Mouse (Mus musculus) central nervous system, embryonic 14 days (tissue): ENCODE results near the gene Olfr623. TPM values are rescaled to one million over a fixed set of nuclear protein-coding genes. Genes with fewer than 3 reads are reported as not detected.

Experiments
- polyA plus RNA-seq: library from polyadenylated mRNA; depleted of rRNA; stranded (reverse); fragments of >200 nt; gene quantifications from 2 replicates; pipeline ENCODE4 v1.2.3, GENCODE M21; 2012; rRNA removed

Olfr623 gene
- polyA plus RNA-seq: not detected in 2 replicates

DNA sequence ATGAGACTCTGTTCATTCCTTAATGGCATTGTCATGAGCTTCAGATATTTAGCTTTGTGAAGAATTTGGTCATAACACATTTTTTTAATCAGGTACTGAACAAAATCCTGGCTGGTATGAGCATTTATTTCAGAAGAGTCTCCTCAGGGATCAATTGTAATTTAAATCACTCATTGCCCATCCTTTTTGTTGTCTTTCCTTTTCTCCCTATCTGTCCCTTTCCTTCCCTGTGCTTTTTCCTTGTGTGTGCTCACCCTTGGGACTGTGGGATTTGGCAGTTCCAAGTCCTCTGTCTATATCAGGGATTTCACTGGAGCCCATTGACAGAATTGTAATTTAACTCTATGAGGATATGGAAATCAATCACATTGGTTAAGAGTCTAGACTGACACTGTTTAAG, at the start of gene Olfr623:
Olfr623 (minus strand) TSS at position 101 of the 400 bp plus-strand sequence.

GRCm38 (mm10) chr7:103682420-103682819, 18.9 kb upstream of the Olfr623 start, which contains the start of gene Olfr625-ps1:
Olfr625-ps1 (plus strand) TSS chr7:103682720.

DNA sequence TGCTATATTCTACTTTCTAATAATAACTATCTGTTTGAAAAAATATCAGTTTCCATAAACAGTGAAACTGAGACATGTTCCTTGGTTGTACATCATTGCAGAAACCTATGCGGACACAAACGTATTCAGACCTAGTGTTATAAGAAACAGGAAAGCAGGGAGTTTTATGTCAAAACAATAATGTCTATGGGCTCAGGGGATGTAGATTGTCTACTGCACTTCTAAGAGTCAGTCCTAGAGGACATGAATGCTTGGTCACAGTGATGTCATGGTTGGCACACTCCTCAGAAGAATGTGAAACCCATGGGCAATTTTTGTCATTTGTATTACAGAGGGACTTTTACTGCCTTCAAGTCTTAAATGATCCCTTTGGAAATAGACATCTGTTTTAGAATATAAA, 7.6 kb upstream of the Olfr623 start, which contains the start of gene Olfr624:
Olfr624 (minus strand) TSS at position 101 of the 400 bp plus-strand sequence.

DNA sequence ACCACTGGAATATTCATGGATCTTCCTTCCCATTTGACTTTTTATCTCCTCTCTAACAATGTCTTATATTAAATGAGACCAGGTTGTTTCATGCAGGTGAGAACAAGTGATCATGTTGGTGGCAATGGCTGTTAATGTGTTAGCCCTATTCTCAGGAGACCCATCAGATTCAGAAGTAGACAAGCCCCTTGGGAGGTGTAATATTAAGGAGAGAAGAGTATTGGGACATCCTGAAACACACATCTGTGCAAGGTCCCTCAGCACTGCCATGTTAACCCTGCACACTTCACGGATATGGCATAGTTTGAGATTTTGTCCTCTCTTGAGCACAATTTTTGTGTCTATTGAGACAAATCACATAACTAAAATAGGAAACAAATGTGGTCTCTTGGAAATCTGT, 20.9 kb downstream of the Olfr623 start, which contains the start of gene Olfr622:
Olfr622 (minus strand) TSS at position 101 of the 400 bp plus-strand sequence.

DNA sequence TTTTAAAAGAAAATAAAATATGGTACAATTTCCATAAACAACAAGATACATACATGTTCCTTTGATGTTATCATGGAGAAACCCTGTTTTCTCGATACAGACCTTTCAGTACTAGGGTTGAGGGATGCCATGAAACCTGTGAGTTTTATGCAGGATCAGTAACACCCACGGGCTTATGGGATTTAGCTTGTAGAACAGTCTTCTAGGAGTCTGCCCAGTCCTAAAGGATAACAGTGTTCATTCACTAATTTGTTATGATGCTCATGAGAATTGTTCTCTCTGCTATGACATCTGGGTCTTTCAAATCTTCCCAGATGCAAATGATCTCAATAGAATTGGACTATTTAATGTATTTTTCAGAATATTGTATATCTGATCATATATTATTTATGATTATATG, 51.1 kb downstream of the Olfr623 start, which contains the start of gene Olfr620:
Olfr620 (minus strand) TSS at position 101 of the 400 bp plus-strand sequence.

Other genes starting within 250 kb of the Olfr623 start
- gene Usp17lc, start 248.6 kb downstream of the Olfr623 start, polyA plus RNA-seq: not detected in 2 replicates
- gene Olfr605, start 218.3 kb downstream of the Olfr623 start, polyA plus RNA-seq: not detected in 2 replicates
- not detected in 2 replicates for gene Olfr606, start 214.7 kb downstream of the Olfr623 start, polyA plus RNA-seq
- not detected in 2 replicates for gene Olfr607, start 199.5 kb downstream of the Olfr623 start, polyA plus RNA-seq
- gene Olfr608, start 193.8 kb downstream of the Olfr623 start, polyA plus RNA-seq: not detected in 2 replicates
- gene Olfr609, start 165.6 kb downstream of the Olfr623 start, polyA plus RNA-seq: not detected in 2 replicates
- gene Olfr610, start 151.6 kb downstream of the Olfr623 start, polyA plus RNA-seq: not detected in 2 replicates
- not detected in 2 replicates for gene Olfr611, start 142.9 kb downstream of the Olfr623 start, polyA plus RNA-seq
- gene Olfr612, start 121.0 kb downstream of the Olfr623 start, polyA plus RNA-seq: not detected in 2 replicates
- gene Olfr613, start 115.6 kb downstream of the Olfr623 start, polyA plus RNA-seq: not detected in 2 replicates
- gene Olfr615, start 107.6 kb downstream of the Olfr623 start, polyA plus RNA-seq: not detected in 2 replicates
- gene Olfr616, start 94.6 kb downstream of the Olfr623 start, polyA plus RNA-seq: not detected in 2 replicates
- gene Olfr617, start 90.6 kb downstream of the Olfr623 start, polyA plus RNA-seq: not detected in 2 replicates
- 0.08 TPM in 1 of 2 replicates, not detected in the other for gene Olfr618, start 73.6 kb downstream of the Olfr623 start, polyA plus RNA-seq
- not detected in 2 replicates for gene Olfr619, start 63.1 kb downstream of the Olfr623 start, polyA plus RNA-seq
- not detected in 2 replicates for gene Olfr620, start 51.2 kb downstream of the Olfr623 start, polyA plus RNA-seq
- 0.06 TPM in 1 of 2 replicates, not detected in the other for gene Olfr622, start 21.0 kb downstream of the Olfr623 start, polyA plus RNA-seq
- 0.01 TPM in 1 of 2 replicates, not detected in the other for gene Olfr624, start 7.5 kb upstream of the Olfr623 start, polyA plus RNA-seq
- not detected in 2 replicates for gene Olfr625-ps1, start 19.0 kb upstream of the Olfr623 start, polyA plus RNA-seq
- gene Olfr243, start 51.0 kb upstream of the Olfr623 start, polyA plus RNA-seq: not detected in 2 replicates
- gene Olfr628, start 66.7 kb upstream of the Olfr623 start, polyA plus RNA-seq: not detected in 2 replicates
- gene Olfr629, start 81.2 kb upstream of the Olfr623 start, polyA plus RNA-seq: not detected in 2 replicates
- not detected in 2 replicates for gene Olfr630, start 93.6 kb upstream of the Olfr623 start, polyA plus RNA-seq
- not detected in 2 replicates for gene Olfr69, start 107.9 kb upstream of the Olfr623 start, polyA plus RNA-seq
- not detected in 2 replicates for gene Olfr68, start 116.0 kb upstream of the Olfr623 start, polyA plus RNA-seq
- gene Olfr67, start 128.1 kb upstream of the Olfr623 start, polyA plus RNA-seq: not detected in 2 replicates
- gene Hbb-bt, start 150.3 kb upstream of the Olfr623 start, polyA plus RNA-seq: 762 and 1,375 TPM in 2 replicates
- 2,826 and 5,558 TPM in 2 replicates for gene Hbb-bs, start 164.4 kb upstream of the Olfr623 start, polyA plus RNA-seq
- gene Hbb-bh2, start 176.8 kb upstream of the Olfr623 start, polyA plus RNA-seq: not detected in 2 replicates
- 7.1 and 8.0 TPM in 2 replicates for gene Hbb-bh1, start 179.5 kb upstream of the Olfr623 start, polyA plus RNA-seq
- 602 and 840 TPM in 2 replicates for gene Hbb-y, start 189.5 kb upstream of the Olfr623 start, polyA plus RNA-seq
- gene Olfr66, start 222.6 kb upstream of the Olfr623 start, polyA plus RNA-seq: not detected in 2 replicates
- gene Olfr64, start 230.8 kb upstream of the Olfr623 start, polyA plus RNA-seq: not detected in 2 replicates
- not detected in 2 replicates for gene Olfr65, start 239.8 kb upstream of the Olfr623 start, polyA plus RNA-seq